Mouse (Mus musculus): ENCODE data around the gene Zfp972. TPM values are rescaled to one million over a fixed set of nuclear protein-coding genes. Genes with fewer than 3 reads are reported as not detected.
"Not testable (repeated sequence)": the region's sequence is repeated elsewhere in the genome, so short reads cannot be mapped to it uniquely, and the experiment has no call there.

Zfp972 gene
- total RNA-seq (2021): under 1 TPM in 1 of 2 experiments, not detected in 1; 0.78 TPM

DNA sequence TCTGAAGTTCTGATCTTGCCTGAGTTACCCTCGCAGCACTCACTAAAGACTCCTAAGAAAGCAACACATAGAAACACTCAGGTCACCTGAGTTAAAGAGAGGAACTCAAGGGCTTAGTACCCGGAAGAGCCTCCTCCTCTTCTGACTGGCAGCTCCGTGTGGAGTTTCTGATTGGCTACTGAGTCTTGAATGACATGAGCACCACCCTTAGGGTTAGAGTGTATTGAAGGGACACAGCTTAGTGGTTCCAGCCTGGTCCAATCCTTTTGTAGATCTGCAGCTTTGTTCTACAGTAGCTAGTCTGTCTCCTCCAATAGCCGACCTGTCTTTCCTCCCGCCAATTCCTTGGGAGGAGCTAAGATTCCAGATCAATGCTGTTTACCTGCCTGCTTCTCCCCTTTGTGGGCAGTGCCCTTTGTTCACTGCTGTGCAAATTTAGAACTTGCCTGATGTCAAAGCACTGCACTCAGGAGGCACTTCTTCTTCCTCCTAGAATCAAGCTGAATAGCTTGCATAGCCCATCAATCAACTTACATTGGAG, at the start of gene Zfp972:
Zfp972 (minus strand) TSS at position 51 of the 541 bp plus-strand sequence.
- DNase-seq; intact Hi-C loops (cut with DNase I): not testable (repeated sequence)

DNA sequence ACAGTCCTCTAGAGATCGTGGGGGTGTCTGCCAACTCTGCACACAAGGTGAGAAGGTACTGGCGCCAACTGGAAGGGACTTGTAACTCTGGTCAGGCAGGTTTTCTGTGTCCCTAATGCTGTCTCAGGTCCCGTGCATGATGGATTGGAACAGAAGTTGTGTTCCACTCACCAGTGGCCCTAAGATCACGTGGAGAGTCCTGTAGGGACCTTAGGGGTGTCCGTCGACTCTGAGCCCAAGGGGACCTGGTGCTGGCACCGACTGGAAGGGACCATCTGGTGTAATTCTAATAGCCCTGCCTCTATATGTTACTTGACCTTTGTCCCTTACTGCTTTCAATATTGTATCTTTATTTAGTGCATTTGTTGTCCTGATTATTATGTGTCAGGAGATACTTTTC, 49.4 kb upstream of the Zfp972 start:
- intact Hi-C loops (cut with DNase I): not testable (repeated sequence)

DNA sequence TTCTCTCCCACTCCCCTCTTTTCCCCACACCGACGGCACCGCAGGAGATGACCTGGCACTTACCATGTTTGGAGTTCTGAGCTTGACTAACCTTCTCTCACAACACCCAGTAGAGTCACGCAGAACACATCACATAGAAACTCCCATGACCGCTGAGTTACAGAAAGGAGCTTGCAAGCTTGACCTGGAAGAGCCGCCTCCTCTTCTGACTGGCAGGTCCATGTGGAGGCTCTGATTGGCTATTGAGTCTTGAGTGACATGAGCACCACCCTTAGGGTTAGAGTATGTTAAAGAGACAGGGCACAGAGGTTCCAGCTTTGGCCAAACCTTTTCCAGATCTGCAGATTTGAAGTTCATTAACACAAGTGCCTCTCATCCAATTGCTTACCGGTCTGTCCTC, 31.7 kb upstream of the Zfp972 start, which contains the start of gene Gm14326:
Gm14326 (minus strand) TSS at position 153 of the 400 bp plus-strand sequence.
- intact Hi-C loops (cut with DNase I): not testable (repeated sequence)
- DNase-seq: peak; percentile 81 to 83

More for the DNA sequence above, 49.4 kb upstream of the Zfp972 start:
- peak in 1 of 2 experiments; percentile 2 for DNase-seq

DNA sequence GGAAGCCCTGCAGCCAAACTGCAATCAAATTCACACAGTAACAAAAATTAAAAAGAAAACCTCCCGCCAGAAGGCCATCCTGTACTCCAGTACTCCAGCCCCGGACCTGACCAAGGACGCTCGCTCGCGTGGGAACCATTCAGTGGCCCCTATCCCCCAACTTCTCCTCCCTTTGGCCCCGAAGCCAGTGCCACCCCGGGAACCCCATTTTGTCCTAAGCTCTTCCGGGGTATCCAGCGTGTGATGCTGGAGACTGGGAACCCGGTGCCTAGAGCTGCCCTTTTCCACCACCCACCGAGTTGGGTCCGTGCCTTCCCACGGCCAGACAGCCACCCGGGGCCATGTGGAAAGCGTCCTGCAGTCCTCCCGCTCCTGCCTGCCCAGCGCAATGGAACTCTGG, 31.3 kb upstream of the Zfp972 start:
- intact Hi-C loops (cut with DNase I): not testable (repeated sequence)
- DNase-seq: peak; percentile 23 to 26

DNA sequence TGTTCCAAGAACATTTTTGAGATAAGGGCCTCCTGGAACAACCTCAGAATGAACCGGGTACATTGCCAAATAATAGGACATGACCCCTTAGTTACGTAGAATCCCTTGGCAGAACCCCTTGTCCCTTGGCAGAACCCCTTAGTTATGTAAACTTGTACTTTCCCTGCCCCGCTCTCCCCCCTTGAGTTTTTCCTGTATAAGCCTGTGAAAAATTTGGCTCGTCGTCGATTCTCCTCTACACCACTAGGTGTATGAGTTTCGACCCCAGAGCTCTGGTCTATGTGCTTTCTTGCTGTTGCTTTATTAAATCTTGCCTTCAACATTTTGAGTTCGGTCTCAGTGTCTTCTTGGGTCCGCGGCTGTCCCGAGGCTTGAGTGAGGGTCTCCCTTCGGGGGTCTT, 22.1 kb downstream of the Zfp972 start:
- not testable (repeated sequence) for DNase-seq

DNA sequence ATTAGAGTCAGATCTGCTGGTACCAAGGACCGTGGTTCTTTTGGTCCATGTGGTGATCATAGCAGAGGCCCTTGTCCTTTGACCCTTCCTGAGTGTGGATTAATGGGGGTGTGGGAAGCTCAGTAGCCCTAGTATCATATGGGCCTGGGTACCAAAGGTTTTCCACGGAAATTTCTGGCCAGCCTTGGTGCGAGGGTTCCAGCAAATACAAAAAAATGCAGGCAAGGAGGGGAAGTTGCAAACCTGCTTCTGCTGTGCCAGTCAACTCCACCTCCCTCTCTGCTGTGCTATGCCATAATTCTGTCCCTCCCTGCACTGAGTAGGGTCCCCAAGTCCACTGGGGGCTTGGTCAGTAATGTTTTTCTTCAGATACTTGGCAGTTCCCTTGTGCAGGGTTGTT, 27.2 kb downstream of the Zfp972 start:
- intact Hi-C loops (cut with DNase I); DNase-seq: not testable (repeated sequence)

More for the DNA sequence above, 22.1 kb downstream of the Zfp972 start:
- intact Hi-C loops (cut with DNase I): not testable (repeated sequence)

DNA sequence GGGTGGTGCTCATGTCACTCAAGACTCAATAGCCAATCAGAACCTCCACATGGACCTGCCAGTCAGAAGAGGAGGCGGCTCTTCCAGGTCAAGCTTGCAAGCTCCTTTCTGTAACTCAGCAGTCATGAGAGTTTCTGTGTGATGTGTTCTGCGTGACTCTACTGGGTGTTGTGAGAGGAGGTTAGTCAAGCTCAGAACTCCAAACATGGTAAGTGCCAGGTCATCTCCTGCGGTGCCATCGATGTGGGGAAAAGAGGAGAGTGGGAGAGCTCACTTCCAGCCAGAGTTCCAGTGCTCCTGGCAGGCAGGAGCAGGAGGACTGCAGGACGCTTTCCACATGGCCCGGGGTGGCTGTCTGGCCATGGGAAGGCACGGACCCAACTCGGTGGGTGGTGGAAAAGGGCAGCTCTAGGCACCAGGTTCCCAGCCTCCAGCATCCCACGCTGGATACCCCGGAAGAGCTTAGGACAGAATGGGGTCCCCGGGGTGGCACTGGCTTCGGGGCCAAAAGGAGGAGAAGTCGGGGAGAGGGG, 28.3 kb downstream of the Zfp972 start, which contains the start of gene Gm14327:
Gm14327 (plus strand) TSS at position 51 of the 533 bp plus-strand sequence.
- intact Hi-C loops (cut with DNase I): not testable (repeated sequence)
- peak in 1 of 2 experiments; percentile 10 for DNase-seq

DNA sequence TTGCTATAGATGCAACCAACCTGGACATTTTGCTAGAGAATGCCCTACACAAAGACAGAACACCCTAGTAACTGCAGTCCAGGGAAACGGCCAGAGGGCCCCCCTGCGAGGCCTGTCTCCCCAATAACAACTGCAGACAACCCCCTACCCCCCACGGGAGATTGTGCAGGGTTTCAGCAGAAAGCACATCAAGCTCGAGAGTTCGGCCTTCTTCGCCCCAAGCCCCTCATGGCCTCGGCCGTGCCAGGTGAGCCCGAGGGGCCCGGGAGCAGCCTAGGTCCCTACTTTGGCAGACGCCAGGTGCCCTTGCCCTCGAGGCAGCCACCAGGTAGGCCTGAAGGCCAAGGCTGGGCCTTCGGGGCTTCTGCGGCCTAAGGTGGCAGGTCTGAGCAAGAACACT, 37.7 kb downstream of the Zfp972 start:
- DNase-seq; intact Hi-C loops (cut with DNase I): not testable (repeated sequence)

DNA sequence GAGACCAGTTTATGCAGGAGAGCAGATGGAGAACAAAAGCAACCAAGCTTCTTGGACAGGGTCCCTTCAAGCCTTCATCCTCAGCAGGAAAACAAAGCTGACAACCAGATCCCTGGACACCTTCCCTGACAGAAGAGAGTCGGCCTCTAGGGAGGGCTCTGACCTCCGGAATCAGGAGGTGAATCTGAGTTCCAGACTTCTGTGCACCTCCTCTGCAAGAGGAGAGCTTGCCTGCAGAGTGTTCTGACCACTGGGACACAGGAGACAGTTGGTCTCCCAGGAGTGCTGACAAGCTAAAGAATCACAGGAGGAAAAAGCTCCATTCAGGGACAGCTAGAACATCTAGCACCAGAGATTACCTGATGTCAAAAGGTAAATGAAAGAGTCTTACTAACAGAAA, 63.2 kb downstream of the Zfp972 start:
- DNase-seq; intact Hi-C loops (cut with DNase I): not testable (repeated sequence)

Other genes with a start within 250 kb of the Zfp972 start
- gene Gm14322, start 166.3 kb downstream of the Zfp972 start, total RNA-seq (2021): 10 to 100 TPM; 18.9 to 19.7 TPM
- gene Gm14325, start 85.3 kb downstream of the Zfp972 start, total RNA-seq (2021): 10 to 100 TPM; 75.3 to 88.1 TPM
- 10 to 100 TPM; 41.4 to 50.0 TPM for gene Gm14327, start 28.5 kb downstream of the Zfp972 start, total RNA-seq (2021)
- gene Gm14326, start 31.7 kb upstream of the Zfp972 start, total RNA-seq (2021): 10 to 100 TPM; 38.3 to 40.4 TPM
- gene Zfp971, start 97.7 kb upstream of the Zfp972 start, total RNA-seq (2021): 10 to 100 TPM; 86.7 to 94.3 TPM
- gene Zfp931, start 152.9 kb upstream of the Zfp972 start, total RNA-seq (2021): 10 to 100 TPM; 10.7 to 12.2 TPM
- gene Phactr3, start 193.4 kb upstream of the Zfp972 start, total RNA-seq (2021): 1 to 10 TPM in 1 of 2 experiments, under 1 TPM in 1; 0.97 to 1.5 TPM

All from heart, postnatal 36 days (tissue).